Mouse (Mus musculus) urinary bladder, postnatal 36 days (tissue): ENCODE results near the gene Apoc1.

Experiments
- DNase-seq, 2 experiments: peaks; one replicate each; pipeline ENCODE4 v3.0.0; 2022; ENCODE audit warnings: low spot score in 2 of 2, mixed read lengths in 1 of 2

Gene Apoc1

GRCm38 (mm10) chr7:19691873-19692865 is at the start of gene Apoc1:
TSS of gene Apoc1 (minus strand) at chr7:19692660.
- peak in 1 of 2 experiments; percentile 62 for DNase-seq

DNA sequence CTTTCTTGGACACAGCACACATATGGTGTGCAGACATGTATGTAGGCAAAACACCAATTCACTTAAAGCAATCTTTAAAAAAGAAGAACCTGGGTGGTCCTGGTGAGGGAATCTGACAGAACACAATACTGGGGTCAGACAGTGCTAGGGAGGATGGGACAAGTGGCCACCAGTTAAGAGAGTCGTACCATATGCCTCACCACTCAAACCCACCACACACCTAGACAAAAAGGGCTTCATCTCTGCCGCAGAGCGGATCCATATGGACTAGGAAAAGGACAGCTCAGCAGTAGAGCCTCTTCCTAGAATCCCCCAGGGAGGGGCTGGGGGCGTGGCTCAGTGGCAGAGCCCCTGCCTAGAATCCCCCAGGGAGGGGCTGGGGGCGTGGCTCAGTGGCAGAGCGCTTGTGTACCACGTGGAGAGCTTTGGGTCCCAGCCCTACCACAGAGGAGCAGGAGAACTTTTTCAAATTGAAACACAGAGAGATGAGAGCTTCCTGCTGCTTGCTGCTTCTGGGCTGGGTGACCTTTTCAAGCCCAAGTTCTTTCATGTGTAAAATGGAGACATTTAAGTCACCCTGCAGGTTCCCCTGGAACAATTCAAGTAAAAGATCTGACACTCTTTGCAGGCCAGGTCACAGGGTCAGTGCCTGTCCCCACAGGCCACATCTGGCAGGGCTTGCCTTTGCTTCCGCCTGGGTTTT is 49.0 kb upstream of the Apoc1 start:
- DNase-seq, result peak in 1 of 2 experiments; percentile 27

DNA sequence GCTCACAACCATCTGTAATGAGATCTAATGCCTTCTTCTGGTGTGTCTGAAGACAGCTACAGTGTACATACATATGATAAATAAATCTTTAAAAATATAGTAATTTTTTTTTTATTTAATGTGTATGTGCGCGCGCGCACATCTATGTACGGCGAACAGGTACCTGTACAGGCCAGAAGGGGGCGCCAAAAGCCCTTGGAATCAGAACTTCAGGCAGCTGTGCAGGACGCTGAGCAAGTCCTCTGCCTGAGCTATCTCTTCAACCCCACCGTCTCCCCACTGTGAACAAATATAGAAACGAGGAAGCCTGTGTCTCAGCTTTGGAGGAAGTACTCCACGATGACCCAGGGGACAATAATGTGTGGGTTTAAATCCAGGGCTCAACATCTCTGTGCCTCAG is 47.8 kb upstream of the Apoc1 start:
- no peak for DNase-seq

DNA sequence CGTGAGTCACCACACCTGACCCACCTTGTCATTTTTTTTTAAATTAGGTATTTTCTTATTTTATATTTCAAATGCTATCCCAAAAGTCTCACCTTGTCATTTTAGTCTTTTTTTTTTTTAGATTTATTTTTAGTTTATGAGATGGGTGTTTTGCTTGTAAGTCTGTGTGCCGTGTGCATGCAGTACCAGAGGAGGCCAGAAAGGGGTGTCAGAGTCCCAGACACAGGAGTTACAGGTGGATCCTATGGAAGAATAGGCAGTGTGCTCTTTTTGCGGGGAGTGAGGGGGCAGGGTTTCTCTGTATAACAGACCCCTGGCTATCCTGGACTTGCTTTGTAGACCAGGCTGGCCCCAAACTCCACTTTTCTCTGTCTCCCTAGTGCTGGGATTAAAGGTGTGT is 46.3 kb upstream of the Apoc1 start:
- no peak for DNase-seq

DNA sequence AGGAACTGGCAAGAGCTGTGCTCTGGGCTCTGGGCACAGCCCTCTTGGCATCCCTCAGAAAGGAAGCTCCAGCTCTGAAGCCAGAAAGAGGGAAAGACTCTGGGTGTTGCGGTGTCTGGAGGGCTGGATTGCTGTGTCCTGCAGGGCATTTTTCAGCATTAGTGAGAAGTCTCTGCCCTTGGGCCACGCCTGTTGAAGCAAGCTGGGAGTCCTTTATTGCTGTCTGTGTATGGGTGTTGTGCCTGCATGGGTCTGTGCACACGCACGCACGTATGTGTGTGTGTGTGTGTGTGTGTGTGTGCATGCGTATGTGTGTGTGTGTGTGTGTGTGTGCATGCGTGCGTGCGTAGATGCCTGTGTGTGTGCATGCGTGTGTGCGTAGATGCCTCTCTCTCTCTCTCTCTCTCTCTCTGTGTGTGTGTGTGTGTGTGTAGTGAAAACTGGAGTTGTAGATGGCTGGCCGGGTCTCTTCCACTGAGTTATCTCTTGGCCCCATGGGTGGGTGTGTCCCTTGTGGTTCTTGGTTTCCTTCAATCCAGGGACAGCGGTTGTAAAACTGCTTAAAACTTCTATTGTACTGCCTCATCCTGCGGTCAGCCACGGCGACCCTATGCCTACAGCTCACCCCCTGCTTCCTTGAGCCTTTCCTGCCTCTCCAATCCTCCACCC is 44.1 kb upstream of the Apoc1 start:
- DNase-seq, result no peak

DNA sequence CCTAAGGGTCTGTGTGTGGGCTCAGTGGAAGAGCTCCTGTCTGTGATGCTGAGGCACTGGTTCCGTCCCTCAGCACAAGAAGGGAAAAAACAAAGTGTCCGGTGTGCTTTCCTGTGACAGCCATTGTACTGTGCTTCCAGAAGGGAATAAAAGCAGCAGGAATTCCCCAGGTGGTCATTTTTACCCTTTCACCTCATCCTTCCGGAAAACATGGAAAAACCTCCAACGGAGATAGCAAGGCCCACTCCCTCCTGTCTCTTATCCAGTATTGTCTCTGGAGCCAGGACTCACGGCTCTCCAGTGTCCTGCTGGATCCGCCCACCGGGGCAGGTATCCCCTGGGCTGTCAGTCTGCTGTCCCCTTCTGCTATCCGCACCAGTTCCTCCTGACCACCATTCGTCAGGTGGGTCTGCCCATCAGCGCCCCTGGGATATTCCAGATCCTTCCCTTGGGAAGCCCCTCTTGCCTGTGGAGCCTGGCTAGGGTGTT is 41.8 kb upstream of the Apoc1 start:
- DNase-seq, result no peak

DNA sequence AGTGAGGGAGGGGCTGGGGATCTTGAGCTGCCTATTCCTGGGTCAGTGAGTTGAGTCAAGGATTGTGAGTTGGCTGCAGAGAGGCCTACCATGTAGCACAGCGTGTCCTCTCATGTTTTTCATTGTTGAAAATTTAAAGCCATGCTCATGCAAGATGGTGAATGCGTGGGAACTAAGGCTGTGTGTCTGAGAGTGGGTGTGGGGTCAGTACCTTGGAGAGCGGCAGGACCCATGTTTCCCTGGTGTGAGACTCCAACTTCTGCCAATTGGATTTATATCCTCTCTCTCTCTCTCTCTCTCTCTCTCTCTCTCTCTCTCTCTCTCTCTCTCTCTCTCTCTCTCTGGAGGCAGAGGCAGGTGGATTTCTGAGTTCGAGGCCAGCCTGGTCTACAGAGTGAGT is 34.1 kb upstream of the Apoc1 start:
- DNase-seq, result no peak

- peak; percentile 68 to 78 for DNase-seq
Measured at GRCm38 (mm10) chr7:19724167-19724566, 31.7 kb upstream of the Apoc1 start.

DNA sequence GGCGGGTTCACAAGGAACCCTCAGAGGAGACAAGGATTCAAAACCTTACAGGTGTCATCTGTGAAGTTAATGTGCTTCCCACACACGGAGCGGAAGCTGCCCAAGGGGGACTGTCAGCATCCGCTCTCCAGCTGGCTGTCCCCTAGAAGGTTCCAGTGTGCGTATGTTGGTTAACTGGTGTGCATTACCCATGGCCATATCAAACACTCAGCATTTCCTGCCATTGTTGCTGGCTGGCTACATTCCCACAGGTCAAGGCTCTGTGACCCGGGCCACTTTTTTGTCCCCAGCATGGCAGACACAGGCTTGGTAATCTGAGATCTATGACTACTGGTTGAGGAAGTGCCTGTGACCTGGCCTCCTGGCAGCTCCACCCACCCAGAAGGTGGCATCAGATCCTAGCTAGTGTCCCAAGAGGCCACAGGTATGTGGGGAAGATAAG is 30.3 kb upstream of the Apoc1 start:
- peak in 1 of 2 experiments; percentile 44 for DNase-seq

DNA sequence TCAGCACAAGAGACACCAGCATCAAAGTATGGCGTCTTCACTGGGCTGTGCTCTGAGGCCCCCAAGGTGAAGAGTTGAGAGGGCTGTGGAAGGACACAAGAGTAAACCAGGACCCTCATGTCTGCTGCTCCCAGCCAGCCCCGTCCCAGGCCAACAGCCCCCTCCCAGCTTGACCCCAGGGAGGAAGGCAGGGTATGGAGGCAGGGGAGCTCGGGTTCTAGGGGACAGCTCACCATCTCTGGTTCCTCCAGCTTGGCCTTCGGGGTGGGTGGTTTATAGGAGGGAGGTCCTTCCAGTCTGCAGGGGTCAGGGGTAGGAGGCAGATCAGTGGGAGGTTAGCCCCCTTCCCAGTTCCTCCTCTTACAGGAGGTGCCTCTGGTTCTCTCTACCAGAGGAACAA is 26.7 kb upstream of the Apoc1 start:
- no peak for DNase-seq

DNA sequence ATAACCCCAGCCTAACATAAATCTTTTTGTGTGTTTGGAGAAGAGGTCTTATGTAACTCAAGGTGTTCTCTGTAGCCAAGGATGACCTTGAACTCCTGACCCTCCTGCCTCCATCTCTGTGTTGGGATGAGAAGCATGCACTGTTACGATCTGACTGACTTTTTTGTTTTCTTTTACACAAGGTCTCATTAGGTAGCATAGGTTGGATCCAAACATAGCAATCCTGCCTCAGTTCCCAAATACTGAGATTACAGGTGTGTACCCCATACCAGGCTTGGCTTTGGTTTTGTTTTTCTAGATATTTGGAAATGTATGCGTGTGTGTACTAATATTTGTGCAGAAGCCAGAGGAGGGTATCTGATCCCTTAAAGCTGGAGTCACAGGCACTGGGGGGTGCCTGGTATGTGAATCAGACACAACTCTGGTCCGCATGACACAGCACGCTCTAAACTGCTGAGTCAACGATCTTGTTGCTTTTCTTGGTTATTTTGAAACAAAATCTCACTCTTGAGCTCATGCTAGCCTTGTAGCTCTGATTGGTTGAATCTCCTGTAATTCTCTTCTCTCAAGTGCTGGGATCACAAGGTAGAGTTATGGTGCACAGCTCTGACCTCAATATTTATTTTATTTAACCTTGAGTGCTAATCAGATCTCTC is 26.0 kb upstream of the Apoc1 start:
- no peak for DNase-seq

GRCm38 (mm10) chr7:19717346-19717745 is 24.9 kb upstream of the Apoc1 start:
- DNase-seq, result no peak

GRCm38 (mm10) chr7:19716822-19717221 is 24.4 kb upstream of the Apoc1 start:
- DNase-seq, result no peak

GRCm38 (mm10) chr7:19716055-19716682 is 23.7 kb upstream of the Apoc1 start:
- no peak for DNase-seq

- peak; percentile 98 to 99 for DNase-seq
Measured at GRCm38 (mm10) chr7:19715239-19716054, 23.0 kb upstream of the Apoc1 start, which contains the start of gene Tomm40. TSS of gene Tomm40 (minus strand) at chr7:19715438.

DNA sequence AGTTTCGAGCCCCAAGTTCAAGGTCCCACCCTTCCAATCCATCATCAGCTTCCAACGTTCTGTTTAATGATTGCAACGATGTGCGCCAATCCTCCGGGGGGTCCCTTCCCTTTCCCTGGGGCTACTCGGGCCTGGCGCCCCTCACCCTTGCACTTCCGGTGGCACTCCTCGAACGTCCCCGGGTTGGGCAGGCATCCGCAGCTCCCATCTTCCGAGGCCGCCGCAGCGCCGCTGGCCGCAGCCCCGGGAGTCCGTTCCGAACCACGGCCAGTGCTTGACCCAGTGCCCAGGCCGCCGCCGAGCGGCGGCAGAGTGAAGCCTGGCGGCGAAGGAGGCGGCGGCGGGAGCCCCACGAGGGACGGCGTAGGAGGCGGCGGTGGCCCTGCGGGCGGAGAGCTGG is 22.4 kb upstream of the Apoc1 start:
- no peak for DNase-seq

DNA sequence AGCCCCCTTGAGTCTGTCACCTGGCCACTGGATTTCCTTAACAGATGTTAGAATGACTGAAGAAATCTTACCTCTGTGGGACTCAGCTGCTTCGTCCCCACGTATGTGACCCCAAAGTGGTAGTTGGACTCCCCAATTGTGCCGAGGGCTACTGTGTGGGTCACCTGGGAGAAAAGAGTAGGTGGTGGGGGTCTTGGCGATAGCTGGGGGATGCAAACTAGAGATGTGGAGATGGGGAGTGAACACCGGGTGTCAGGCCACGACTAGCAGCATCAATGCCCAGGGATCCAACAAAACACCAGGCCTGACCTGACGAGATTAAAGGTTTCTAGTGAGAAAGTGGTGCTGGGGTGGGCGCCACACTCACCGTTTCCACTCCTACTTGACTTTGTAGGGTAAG is 21.1 kb upstream of the Apoc1 start:
- DNase-seq, result no peak

DNA sequence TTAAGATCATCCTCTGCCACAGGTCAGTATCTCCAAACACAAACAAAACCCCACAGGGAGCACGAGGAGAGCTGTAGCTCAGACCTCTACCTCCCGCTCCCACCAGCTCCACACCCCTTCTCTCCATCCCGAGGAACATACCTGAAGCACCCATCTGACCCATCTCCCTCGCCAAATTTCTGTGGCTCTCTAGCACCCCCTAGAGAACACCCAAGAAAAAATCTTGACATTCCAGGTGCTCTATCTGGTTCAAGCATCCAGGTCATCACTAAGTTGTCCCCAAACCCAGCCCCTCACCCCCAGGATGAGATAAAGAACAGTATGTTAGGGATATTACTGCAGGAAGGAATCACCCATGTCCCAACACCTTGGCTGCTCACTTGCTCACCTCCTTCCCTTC is 20.7 kb upstream of the Apoc1 start:
- DNase-seq, result no peak

GRCm38 (mm10) chr7:19712414-19712813 is 20.0 kb upstream of the Apoc1 start:
- no peak for DNase-seq

GRCm38 (mm10) chr7:19710650-19711049 is 18.2 kb upstream of the Apoc1 start:
- no peak for DNase-seq
